Mouse (Mus musculus) neural tube, embryonic 10.5 days (tissue): ENCODE results near the gene Zbtb16.
A peak's percentile ranks its signal among the peaks of the same experiment; 100 is the strongest.

Experiments used
- DNase-seq: peaks from one replicate; pipeline ENCODE4 v3.0.0-alpha.2; 2017; ENCODE audit warnings: low spot score; ENCODE audit errors: extremely low spot score

Gene Zbtb16

DNA sequence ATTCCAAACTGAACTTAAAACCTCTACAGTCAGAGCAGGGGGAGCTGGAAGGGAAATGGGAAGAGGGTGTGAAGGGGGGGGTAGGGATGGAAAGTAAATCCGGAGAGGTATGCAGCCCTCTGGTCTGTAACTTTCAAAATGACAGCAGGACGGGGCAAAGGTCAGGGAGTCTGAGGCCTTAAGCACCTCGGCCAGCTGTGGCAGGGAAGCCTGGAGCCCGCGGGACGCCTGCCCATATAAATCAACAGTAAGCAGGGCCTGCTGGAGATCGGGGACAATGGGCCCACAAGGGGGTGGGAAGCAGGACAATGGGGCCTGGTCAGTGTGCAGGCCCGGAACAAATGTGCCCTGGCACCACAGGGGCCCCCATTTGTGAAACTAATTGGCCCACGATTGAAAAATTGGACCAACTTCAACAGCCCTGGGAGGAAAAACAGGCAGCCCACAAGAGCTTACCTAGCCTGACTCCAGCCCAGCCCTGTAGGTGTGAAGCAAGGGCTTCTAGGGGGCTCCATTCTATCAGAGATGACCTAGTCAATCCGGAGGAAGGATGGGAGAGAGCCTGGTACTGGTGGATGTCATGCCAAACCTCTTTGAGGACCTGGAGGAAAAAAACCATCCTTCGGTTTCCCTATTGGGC is 160.8 kb downstream of the Zbtb16 start:
- DNase-seq: peak; percentile 85

DNA sequence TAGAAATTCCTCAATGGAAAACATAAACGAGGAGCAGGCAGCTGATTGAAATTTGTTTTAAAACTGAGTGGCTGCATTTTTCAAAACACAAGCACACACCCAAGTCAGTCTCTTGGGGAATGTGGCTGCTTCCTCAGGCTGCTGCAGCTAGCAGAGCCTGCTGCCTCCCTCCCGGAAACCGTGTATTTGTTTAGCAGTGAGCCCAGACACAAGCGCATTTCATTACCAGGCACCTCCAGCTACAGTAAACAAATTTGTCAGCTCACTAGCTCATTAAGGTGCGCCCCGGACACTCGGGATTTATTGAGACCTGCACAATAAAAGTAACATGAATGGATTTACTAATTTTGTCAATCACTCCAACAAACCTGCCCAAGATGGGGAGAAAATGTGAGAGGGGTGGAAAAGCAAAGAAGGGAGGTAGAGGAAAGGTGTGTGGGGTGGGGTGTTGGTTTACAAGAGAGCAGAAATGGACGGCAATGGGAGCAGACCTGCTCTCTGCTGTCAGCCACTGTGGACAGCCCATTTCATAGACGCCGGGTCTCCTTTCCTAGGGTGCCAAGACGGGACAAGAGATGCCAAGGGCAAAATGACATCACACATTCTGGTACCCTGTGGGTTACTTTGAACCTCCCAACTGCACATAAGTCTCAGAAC is 161.5 kb downstream of the Zbtb16 start:
- no peak for DNase-seq

DNA sequence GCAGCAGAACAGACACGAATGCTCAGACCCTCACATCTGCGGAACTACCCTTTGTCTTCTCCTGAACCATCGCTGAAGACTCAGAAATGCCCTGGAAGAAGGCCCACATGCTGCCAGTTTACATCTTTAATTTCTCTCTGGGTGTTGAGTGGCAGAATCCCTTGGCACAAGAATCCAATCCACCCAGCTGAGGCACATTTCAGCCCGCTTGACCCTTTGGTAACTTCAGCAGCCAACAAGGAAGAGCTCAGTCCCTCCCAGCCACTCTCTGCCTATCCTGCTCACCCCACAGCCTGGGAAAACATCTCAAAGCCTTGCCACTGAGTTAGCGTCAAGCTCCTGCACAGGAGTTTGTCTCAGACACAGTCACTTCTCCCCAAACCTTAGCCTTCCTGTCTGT is 162.2 kb downstream of the Zbtb16 start:
- DNase-seq: no peak

DNA sequence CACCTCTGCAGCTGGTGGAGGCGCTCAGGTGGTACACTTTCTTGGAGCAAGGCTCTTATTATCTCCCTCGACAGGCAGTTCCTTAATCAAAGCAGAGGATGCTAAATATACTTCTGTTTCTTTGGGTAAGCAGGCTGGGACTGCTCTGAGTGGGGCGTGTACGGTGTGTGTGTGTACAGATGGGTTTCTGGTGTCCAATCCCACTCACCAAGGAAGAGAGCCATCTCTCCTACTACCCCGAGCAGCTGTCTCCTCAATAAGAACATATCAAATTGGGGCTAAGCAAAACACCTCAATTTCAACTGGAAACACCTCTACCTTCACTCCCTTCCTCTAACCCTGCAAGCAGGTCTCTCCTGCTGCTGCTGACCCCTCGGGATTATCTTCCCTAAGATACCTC is 162.8 kb downstream of the Zbtb16 start:
- DNase-seq: no peak

DNA sequence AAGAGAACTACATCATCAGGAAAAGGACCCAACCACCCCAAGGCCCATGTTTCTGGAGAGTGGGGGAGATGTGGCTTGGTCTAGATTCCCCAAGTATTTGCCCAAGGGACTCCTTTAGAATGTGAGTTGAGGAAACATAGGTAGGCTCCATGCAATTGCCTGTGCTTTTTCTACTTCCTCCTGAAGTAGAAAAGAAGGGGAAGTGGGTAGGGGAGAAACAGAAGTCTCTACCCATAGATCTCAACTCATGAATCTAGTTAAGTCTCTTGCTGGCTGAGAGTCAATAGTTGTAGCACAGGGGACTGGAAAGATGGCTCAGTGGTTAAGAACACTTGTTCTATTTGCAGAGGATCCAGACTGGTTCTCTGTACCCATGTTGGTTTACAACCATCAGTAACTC is 164.2 kb downstream of the Zbtb16 start:
- no peak for DNase-seq

DNA sequence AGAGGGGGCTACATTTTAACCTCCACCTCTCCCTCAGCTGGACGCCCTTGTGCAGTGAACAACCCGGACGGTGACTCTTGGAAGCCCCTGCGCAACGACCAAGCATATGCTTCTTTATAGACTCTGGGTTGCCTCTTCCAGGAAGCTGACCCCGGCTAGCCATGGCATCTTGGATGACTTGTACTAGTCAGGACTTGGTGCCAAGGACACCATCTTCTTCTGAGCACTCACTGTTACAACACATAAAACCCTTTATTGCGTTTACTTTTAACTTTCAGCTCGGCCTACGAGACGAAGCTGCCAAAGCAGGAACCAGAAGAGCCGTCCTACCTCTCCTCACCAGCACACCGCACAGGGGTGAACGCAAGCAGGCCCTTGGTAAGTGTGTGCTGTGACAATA is 165.9 kb downstream of the Zbtb16 start:
- no peak for DNase-seq

DNA sequence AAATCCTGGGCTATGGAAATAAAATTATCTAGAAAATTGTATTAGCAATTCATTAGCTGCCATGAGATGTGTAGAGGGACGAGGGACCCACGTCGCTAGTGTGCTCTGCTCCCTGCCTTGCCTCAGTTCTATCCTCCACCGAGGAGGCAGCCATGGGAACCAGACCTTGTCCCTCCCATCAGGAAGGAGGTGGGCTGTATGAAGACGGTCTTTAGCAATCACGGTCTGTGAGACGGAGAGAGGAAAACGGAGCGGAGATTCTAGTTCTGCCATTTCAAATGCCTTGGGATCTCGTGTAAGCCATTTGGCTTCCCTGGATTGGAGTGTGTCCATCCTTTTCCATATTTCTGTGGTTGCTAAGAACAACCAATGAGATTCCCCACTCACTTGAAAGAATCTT is 166.3 kb downstream of the Zbtb16 start:
- no peak for DNase-seq

DNA sequence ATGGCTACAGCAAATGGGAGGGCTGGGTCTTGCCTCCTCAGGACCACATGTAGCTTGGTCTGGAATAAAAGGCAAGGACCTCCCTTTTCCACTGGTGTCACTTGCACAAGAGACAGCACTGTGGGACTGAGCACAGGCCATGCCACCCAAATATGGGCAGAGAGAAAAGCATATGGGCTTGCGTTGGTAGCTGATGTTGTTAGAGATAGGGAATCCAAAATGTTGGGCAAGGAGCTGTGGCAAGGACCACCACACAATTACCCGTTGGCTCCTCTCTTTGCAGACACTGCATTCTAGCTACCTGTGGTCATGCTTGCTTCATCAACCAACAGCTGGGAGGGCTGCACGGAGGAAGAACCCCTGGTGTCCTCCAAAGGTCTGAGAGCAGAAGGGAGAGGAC is 169.3 kb downstream of the Zbtb16 start:
- DNase-seq: no peak

DNA sequence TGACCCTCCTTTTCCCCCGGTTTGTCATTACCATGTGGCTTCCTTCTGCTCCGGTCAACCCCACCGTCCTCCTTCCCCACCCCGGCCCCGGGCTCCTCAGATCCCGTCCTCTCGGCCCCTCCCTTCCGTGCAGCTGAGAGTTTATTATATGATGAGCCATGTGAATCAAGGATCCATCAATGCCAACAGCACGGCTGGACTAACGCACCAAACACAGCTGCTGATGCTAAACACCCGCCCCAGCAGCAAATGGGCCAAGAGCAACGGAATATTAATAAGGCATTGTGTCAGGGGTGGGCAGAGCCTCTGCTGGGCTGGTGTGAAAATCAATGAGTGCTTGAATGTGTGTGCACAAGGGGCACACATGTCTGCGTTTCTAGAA is 173.0 kb downstream of the Zbtb16 start:
- DNase-seq: peak; percentile 35

DNA sequence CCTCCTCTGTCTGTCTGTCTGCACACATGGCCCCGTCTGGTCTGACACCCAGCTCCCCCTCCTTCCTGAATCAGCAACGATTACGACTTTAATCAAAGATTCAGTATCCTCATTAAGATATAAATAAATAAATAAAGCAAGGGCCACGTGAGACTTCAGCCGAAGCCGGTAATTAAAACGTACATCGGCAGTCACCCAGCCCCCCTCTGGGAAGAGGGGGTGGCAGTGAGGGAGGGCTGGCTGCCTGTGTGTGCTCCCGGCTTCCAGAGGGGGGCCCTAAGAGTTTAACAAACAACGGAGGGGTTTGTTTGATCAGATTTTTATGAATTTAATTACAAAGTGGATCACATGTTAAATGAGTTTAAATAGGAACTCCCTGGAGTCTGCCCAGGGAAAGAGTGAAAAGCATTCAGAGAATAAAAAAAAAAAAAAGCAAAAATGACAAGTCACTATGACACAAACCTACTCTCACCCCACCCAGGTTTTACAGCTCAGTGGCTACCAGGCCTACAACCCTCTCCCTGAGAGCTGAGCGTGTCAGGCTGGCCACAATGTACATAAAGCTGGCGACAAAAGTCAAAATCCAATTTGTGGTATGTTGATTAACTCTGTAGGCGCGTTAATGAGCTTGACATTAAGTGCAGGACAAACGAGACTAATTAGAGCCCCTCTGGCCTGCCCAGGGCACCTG is 173.5 kb downstream of the Zbtb16 start:
- no peak for DNase-seq

DNA sequence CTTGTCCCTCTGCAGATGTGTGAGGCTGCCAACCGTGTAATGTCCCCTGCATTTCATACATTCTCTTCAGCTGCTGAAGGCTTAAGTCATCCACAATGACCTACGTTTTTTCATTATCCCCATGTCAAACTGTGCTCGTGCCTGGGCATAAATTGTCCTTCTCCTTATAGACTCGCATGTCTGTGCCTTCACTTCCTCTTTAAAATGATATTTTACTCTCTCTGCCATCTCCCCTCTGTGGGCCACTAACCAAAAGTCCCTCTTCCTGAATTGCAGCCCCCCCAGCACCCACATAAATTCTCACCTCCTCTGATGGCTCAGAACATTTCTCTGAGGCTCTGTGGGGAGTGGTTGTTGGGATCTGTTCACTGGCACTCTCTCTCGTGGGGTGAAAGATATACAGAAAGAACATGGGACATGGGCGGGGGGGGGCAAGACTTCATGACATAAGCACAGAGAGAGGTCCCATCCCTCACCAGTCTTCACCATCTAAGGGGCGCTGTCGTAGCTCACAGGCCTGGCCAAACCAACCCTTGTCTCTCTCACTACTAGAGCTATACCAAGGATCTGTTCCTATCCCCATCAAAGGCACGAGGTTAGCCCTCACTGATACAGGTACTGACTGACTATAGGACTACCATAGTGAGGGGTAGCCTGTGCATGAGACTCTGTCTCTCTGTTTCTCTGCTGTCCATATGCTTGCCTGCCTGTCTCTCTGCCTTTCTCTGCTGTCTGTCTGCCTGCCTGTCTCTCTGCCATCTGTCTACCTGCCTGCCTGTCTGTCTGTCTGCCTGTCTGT is 174.6 kb downstream of the Zbtb16 start:
- DNase-seq: no peak

DNA sequence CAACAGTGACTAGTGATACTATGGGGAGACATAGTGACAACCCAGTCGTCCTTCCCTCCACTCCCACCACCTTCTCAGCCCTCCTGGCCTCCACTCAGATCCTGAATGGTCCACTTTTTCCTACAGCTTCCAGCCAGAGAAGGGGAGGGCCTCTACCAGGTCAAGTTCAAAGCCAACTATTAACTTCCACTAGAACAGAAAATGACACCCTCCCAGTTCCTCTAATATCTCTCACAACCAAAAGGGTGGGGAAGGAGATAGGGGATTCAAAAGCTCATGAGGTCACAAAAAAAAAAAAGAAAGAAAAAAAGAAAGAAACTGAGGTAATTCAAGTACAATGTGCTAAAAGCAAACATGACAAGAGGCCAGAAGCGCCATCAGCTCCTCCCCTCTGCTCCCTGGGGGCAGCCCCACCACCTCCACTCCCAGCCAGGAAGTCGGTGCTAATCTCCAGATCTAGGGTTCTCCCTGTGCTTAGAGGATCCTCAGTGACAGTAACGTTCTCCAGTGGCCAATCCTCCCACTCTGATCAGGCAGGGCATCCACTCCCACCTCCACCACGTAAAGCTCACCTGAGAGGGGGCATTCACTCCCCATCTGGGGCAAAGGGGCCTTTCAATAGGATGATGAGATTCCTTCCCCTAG is 180.4 kb downstream of the Zbtb16 start:
- DNase-seq: no peak

DNA sequence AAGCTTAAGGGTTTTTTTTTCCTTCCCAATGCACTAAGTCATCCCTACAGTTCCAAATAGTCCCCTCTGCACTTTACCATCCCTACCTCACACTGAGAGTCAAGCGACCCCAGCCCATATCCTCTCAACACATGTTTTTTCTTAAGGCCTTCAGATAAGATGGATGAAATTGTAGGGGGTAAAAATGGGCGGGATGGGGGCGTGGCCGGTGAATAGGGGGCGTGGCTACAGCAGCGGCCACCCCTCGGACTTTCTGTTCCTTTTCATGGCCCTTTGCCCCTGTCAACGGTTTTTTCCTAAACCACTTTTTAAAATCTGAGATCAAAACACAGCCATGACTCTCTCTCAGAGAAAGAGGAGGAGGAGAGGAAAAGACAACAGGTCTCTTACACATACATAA is 181.3 kb downstream of the Zbtb16 start:
- peak; percentile 58 for DNase-seq

DNA sequence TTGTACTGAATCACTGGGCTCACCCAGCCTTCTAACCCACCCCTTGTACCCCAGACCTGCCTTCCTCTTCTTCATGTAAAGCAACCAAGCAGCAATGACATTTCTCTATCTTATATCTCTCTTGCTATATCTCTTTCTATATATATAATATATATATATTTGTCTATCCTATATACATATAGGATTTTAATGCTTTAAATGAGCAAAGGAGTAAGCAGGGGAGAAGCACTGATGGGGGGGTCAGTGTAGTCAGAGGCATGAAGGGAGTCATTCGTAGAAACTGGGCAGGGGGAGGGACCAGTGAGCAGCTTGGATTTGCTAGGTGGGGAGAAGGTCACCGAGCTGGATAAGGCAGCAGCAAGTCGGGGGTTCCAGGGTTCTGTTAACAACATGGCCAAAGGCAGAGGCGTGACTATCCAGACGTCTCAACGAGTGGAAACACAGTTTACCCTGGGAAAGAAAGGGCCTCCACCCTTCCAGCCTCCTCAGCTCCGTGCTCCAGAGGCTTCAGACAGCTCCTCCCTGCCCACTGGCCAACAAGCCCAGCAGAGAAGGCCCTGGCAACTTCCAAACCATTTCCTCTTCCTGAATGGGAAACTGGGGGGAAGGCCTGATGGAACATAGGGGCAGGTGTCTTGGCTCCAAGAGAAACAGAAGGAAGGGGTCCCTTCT is 182.5 kb downstream of the Zbtb16 start:
- DNase-seq: no peak

DNA sequence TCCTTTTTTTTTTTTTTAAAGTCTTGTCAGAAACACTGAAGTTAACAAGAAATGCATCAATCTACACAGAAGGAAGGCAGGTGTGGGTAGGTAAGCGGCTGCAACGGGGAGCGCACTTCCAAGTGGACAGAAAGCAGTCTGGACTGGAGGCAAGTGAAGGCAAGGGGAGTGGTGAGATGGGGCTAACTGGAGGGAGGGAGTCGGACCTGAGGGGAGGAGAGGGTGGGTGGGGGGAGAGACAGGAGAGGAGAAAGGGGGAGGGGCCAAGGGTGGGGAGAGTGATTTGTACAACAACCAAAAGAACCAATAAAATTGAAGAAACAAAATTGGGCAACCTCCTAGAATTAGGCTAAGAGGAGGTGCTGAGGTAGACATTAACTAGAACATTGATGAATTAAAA is 184.0 kb downstream of the Zbtb16 start:
- no peak for DNase-seq

DNA sequence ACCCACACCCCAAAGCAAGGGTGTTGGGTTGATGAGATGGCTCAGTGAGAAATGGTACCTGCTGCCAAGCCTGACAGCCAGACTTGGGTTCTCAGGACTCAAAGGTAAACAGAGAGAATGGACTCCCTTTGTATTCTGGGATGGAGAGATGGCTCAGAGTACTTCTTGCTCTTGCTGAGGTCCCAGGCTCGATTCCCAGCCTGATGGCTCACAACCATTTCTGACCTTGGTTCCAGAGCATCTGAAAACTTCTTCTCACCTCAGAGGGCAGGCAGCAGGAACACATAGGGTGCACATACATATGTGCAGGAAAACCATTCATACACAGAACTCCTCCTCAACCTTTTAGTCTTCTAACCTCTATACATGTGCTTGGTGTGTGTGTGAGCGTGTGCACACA is 185.2 kb downstream of the Zbtb16 start:
- no peak for DNase-seq

DNA sequence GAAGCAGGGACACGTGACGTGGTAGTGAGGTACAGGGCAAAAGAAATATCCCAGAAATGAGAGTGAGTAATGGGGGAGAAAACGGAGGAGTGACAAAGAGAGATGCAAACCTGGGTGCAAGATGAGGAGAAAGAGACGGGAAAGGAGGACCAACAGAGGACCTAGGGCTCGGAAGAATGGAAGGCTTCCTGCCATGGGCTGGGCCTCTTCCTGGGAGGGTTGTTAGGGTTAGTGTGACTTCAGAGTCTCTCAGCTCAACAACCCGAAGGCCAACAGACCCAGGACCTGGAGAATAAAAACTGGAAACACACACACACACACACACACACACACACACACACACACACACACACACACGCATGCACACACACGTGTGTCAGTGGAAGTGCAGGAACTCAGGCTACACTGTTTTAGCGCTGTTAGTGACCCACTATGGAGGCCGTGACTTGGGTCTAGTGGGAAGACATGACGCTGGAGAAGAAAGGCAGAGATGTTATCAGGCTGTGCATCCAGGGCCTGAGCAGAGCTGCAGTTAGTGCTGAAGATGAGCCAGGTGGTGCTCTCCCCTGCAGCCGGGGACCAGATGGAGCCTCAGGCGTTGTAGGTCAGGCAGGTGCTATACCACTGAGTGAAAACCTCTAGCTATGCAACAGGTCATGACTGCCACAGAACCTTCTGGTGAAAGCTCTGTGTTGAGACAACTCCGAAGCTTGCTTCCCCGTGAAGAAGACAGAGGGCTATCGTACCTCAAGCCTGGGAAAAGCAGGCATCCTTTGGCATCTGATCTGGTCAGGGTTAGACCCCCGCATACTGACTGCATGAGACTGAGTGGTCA is 186.0 kb downstream of the Zbtb16 start:
- DNase-seq: no peak

DNA sequence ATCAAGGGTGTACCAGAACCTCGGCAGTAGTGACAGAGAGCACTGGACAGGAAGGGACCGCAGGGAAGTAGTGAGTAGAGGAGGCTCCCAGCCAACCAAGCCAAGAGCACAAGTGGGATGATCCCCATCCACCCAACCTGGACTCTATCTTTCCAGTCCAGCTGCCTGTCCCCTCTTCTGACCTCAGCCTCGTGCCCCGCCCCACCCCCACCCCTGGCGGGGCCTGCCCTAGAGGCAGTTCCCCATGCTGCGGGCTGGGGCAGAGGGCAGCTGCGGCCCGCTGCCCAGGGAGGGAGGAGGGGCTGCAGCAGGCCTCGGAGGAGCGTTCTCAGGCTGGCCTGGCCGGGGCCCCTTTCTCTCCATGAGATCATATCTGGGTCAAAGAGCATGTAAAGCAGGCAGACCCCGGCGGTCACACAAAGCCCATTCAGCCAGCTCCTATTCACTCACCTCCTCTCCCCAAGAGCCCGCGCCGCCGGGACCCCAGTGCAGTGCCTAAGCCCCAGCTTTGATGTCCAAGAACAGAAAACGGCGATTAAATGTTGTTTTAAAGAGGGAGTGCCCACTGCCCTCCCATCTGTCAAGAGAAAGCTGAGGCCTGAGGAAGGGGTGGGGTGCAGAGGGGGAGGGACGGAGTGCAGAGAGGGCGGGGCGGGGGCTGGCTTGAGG is 186.8 kb downstream of the Zbtb16 start:
- DNase-seq: peak; percentile 86

DNA sequence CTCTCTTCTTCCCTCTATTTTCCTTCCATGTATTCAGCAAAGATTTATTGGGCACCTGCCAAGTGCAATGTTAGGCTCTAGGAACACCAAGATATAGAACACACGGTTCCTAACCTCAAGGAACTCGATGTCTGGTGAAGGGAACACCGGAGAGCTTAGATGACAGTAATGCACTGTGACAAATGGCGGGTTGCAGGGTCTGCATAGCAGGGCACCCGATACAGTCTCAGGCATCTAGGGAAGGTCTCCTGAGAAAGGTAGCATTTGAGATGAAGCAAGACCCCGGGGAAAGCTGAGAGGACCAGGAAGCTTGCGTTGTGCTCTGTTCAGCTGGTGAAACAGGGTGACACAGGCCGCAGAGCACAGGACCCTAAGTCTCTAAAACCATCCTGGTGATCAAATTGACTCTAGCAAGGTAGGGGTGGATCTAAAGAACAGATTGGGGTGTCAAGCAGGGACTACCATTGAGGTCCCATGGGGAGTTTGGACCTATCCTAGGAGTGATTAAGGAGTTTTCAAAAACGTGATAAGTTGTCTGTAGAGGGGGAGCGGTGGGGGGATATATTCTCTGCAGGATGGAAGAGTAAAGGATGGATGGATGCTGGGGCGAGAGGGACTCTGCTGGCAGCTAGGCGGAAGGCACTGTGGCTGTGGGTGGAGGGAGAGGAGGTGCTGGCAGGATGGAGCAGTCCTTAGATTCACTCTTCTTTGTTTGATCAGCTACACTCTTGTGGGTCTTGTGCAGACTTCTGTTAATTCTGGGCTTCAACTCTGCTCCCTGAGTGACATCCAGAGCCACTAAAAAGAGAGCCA is 187.5 kb downstream of the Zbtb16 start:
- no peak for DNase-seq
